8 mouse cellular contexts compared by ENCODE assay signal in the genomic region with DNA sequence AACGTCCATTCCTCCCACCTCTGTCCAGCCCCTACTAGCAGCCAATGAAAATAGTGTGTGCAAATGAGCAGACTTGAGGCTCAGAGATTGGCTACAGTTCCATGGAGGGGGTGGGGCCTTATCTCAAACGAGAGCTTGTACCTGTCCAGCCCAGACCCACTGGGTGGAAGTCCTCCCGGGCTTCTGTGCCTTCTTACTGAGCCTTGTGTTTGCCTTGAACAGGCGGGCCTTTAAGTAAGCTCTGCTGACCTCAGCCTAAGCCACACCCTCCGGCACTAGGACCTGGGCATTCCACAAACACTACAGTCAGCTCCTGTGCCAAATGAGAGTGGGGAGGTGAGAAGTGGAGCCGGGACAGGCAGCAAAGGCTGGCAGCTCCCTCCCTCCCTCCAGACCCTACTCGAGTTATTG. TPM values are rescaled to one million over a fixed set of nuclear protein-coding genes. Genes with fewer than 3 reads are reported as not detected.
DNase-seq lines count a peak whose midpoint lies in the region; ATAC-seq and TF ChIP-seq lines count a peak whose summit lies in the region.

No protein-coding gene starts in this region.

- ATAC-seq in embryonic facial prominence, embryonic 13.5 days (ENCODE audit: insufficient number of reproducible peaks, insufficient read depth, low FRiP score, low TSS enrichment, low read depth) = peak; percentile 59; the same call in 1 of the 2 replicates
- peak; percentile 47; the same call in 1 of the 2 replicates for ATAC-seq in hindbrain, embryonic 12.5 days (ENCODE audit: low FRiP score)
- peak; percentile 78 for ATAC-seq in limb, embryonic 14.5 days (ENCODE audit: low FRiP score, low read depth)
- ATAC-seq in midbrain, embryonic 14.5 days (ENCODE audit: low FRiP score, low TSS enrichment) = no peak

- WGBS in embryonic facial prominence, embryonic 13.5 days = 2% methylated on average over 7 of the region's 7 CpGs
- WGBS in hindbrain, embryonic 12.5 days = 4% methylated on average over 7 of the region's 7 CpGs
- WGBS in limb, embryonic 14.5 days = under 1% methylated on average over 7 of the region's 7 CpGs
- 5% methylated on average over 7 of the region's 7 CpGs for WGBS in midbrain, embryonic 14.5 days

- no peaks in the 10 kb centered on the region for H3K36me3 ChIP-seq in embryonic facial prominence, embryonic 13.5 days
- no peaks in the 10 kb centered on the region for H3K36me3 ChIP-seq in hindbrain, embryonic 12.5 days
- H3K36me3 ChIP-seq in limb, embryonic 14.5 days (ENCODE audit: control insufficient read depth, insufficient read depth, low read length) = no peaks in the 10 kb centered on the region
- H3K36me3 ChIP-seq in midbrain, embryonic 14.5 days (ENCODE audit: control insufficient read depth, insufficient read depth, low read length) = no peaks in the 10 kb centered on the region

- no peak overlapping the region for H3K4me2 ChIP-seq in embryonic facial prominence, embryonic 13.5 days
- peak overlapping the region; percentile 13; the same call in 1 of the 2 replicates for H3K4me2 ChIP-seq in hindbrain, embryonic 12.5 days (replicated peaks)
- no peak overlapping the region for H3K4me2 ChIP-seq in limb, embryonic 14.5 days (replicated peaks; ENCODE audit: low read depth, low read length, severe bottlenecking)
- H3K4me2 ChIP-seq in midbrain, embryonic 14.5 days (ENCODE audit: low read length) = no peak overlapping the region

- peak overlapping the region; percentile 53; the same call in 1 of the 2 replicates for H3K27ac ChIP-seq in layer of hippocampus, adult 2 months
- H3K27ac ChIP-seq in embryonic facial prominence, embryonic 13.5 days = 0 out of 2 replicates have a peak overlapping the region, but pooled peaks have one; percentile 7
- H3K27ac ChIP-seq in hindbrain, embryonic 12.5 days = no peak overlapping the region
- 0 out of 2 replicates have a peak overlapping the region, but pooled peaks have one; percentile 10 for H3K27ac ChIP-seq in limb, embryonic 14.5 days (replicated peaks; ENCODE audit: low read depth, low read length)
- no peak overlapping the region for H3K27ac ChIP-seq in midbrain, embryonic 14.5 days (replicated peaks; ENCODE audit: low read depth, low read length)

- H3K9me3 ChIP-seq in embryonic facial prominence, embryonic 13.5 days = no peaks in the 10 kb centered on the region
- H3K9me3 ChIP-seq in hindbrain, embryonic 12.5 days (replicated peaks) = no peaks in the 10 kb centered on the region
- H3K9me3 ChIP-seq in limb, embryonic 14.5 days (ENCODE audit: control insufficient read depth, low read length) = no peaks in the 10 kb centered on the region
- no peaks in the 10 kb centered on the region for H3K9me3 ChIP-seq in midbrain, embryonic 14.5 days (ENCODE audit: control insufficient read depth, low read length)

- TF ChIP-seq POLR2A in limb, embryonic 14.5 days (IDR thresholded peaks at IDR 0.05; ENCODE audit: borderline replicate concordance, extremely low read depth, insufficient read depth, insufficient read length) = no peak

- TF ChIP-seq CTCF in layer of hippocampus, adult 2 months (conservative IDR thresholded peaks at IDR 0.05) = no peak

- no peak overlapping the region for H3K9ac ChIP-seq in embryonic facial prominence, embryonic 13.5 days
- no peak overlapping the region for H3K9ac ChIP-seq in hindbrain, embryonic 12.5 days
- H3K9ac ChIP-seq in limb, embryonic 14.5 days (ENCODE audit: low read depth, low read length, severe bottlenecking) = 0 out of 2 replicates have a peak overlapping the region, but pooled peaks have one; percentile 9
- no peak overlapping the region for H3K9ac ChIP-seq in midbrain, embryonic 14.5 days (replicated peaks; ENCODE audit: low read length)

- H3K4me1 ChIP-seq in embryonic facial prominence, embryonic 13.5 days = peaks cover 52% of the 10 kb centered on the region
- peaks cover 73% of the 10 kb centered on the region for H3K4me1 ChIP-seq in hindbrain, embryonic 12.5 days
- H3K4me1 ChIP-seq in limb, embryonic 14.5 days (ENCODE audit: control insufficient read depth, insufficient read depth, low read length) = peaks cover 10% of the 10 kb centered on the region; the same call in 1 of the 2 replicates
- H3K4me1 ChIP-seq in midbrain, embryonic 14.5 days (ENCODE audit: control insufficient read depth, insufficient read depth, low read length) = peaks cover 45% of the 10 kb centered on the region

- no peak overlapping the region for H3K4me3 ChIP-seq in layer of hippocampus, adult 2 months
- H3K4me3 ChIP-seq in embryonic facial prominence, embryonic 13.5 days = no peak overlapping the region
- no peak overlapping the region for H3K4me3 ChIP-seq in hindbrain, embryonic 12.5 days
- H3K4me3 ChIP-seq in limb, embryonic 14.5 days (replicated peaks; ENCODE audit: low read length) = no peak overlapping the region
- no peak overlapping the region for H3K4me3 ChIP-seq in midbrain, embryonic 14.5 days (replicated peaks; ENCODE audit: low read depth, low read length)

- no peaks in the 10 kb centered on the region for H3K27me3 ChIP-seq in embryonic facial prominence, embryonic 13.5 days
- peaks cover 5% of the 10 kb centered on the region; the same call in 1 of the 2 replicates for H3K27me3 ChIP-seq in hindbrain, embryonic 12.5 days
- H3K27me3 ChIP-seq in limb, embryonic 14.5 days (ENCODE audit: control insufficient read depth, insufficient read depth, low read length) = no peaks in the 10 kb centered on the region
- no peaks in the 10 kb centered on the region for H3K27me3 ChIP-seq in midbrain, embryonic 14.5 days (ENCODE audit: control insufficient read depth, insufficient read depth, low read length)

- no peak for DNase-seq in layer of hippocampus, adult 2 months (ENCODE audit: low spot score in 2 of 2)
- DNase-seq in layer of hippocampus, adult 9-10 months (ENCODE audit: low spot score) = no peak
- DNase-seq in limb, embryonic 14.5 days (ENCODE audit: low spot score) = peak; percentile 72
- peak; percentile 64 for DNase-seq in midbrain, embryonic 14.5 days
- DNase-seq in right cerebral cortex, postnatal 4 days = no peak
- no peak for DNase-seq in gastrocnemius, postnatal 25 days

RNA-seq across cellular contexts. Expression of a gene that starts 12.3 kb away (rescaled TPM):
- 10 to 100 TPM; 45.1 to 45.6 TPM for total RNA-seq in layer of hippocampus, adult 2 months (2021)
- 1.7 and 1.8 TPM in 2 replicates for polyA plus RNA-seq in embryonic facial prominence, embryonic 13.5 days (2015; fragmentation: Nextera tagmentation; extraction: Ambion mirVana)
- 2.5 and 3.3 TPM in 2 replicates for polyA plus RNA-seq in hindbrain, embryonic 12.5 days (2016; fragmentation: Nextera tagmentation; extraction: Ambion mirVana)
- 10.4 and 13.8 TPM in 2 replicates for polyA plus RNA-seq in limb, embryonic 14.5 days (2012; rRNA removed)
- polyA plus RNA-seq in limb, embryonic 14.5 days (2014; fragmentation: Nextera tagmentation; extraction: Ambion mirVana) = 1.9 and 2.1 TPM in 2 replicates
- 2.3 TPM in 2 replicates for polyA plus RNA-seq in midbrain, embryonic 14.5 days (2014; fragmentation: Nextera tagmentation; extraction: Ambion mirVana)
- total RNA-seq in gastrocnemius, postnatal 25 days (2021) = 1 to 10 TPM; 8.5 to 8.8 TPM

Comparison
In these comparisons a context has a peak if more than half of its experiments do, and no peak if none do; other contexts are left out.
1. DNase-seq: peak in limb, embryonic 14.5 days (single experiment) and midbrain, embryonic 14.5 days (single experiment); none in layer of hippocampus, adult 2 months (0 of 2), layer of hippocampus, adult 9-10 months (single experiment), right cerebral cortex, postnatal 4 days (single experiment) and gastrocnemius, postnatal 25 days (single experiment).
2. H3K27ac ChIP-seq: peak in layer of hippocampus, adult 2 months (single experiment), embryonic facial prominence, embryonic 13.5 days (single experiment) and limb, embryonic 14.5 days (single experiment); none in hindbrain, embryonic 12.5 days (single experiment) and midbrain, embryonic 14.5 days (single experiment).